Mouse (Mus musculus) megakaryocyte, embryonic 14.5 days (primary cell): Measurements from ENCODE around the gene Lrpprc.

ENCODE experiments used
- FLI1 ChIP-seq: IDR thresholded peaks from 2 replicates; pipeline ENCODE4 v1.6.1; 2012; ENCODE audit warnings: low read length, inconsistent platforms, mixed read lengths
- GATA1 ChIP-seq: IDR thresholded peaks from 3 replicates; pipeline ENCODE4 v1.6.1; 2012; ENCODE audit warnings: mixed read lengths, low read length, inconsistent platforms, borderline replicate concordance

GRCm38 (mm10) chr17:84776362-84777000 is 14.1 kb downstream of the Lrpprc start:
- TF ChIP-seq GATA1 (peak; percentile 66; the same call in 1 of the 3 replicates), FLI1 (no peak)
